Mouse (Mus musculus): ENCODE results near the gene Foxr2. TPM values are rescaled to one million over a fixed set of nuclear protein-coding genes. Genes with fewer than 3 reads are reported as not detected.
A peak's percentile ranks its signal among the peaks of the same experiment; 100 is the strongest.

Gene Foxr2
- 0.29 and 0.38 TPM in 2 replicates for polyA plus RNA-seq (2014; fragmentation: Nextera tagmentation; extraction: Ambion mirVana)

DNA sequence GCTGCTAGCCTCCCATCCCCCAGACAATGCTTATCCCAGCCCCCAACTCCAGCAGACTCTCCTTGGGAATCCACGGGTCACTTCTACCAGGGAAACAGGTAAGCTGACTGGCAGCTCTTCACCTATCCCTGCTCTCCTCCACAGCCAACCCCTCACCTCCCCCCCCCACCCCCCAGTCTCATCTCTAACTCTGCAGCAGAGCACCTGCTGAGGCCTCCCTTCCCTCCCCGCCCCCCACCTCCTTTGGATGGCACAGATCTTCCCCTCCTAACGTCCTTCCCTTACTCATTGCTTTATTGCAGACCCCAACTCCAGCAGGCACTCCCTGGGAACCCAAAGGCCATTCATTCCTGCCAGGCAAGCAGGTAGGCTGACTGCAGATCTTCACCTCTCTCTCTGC lies at the start of gene Foxr2:
Gene Foxr2 (plus strand): TSS at position 301 of the 400 bp plus-strand sequence.
- no peaks in the 10 kb centered on the region for H3K36me3 ChIP-seq (ENCODE audit: control insufficient read depth, insufficient read depth, low read length)
- no peaks in the 10 kb centered on the region for H3K27me3 ChIP-seq (ENCODE audit: control insufficient read depth, insufficient read depth, low read length)
- DNase-seq (ENCODE audit: low spot score, missing footprints) (no peak), ATAC-seq (ENCODE audit: low FRiP score) (no peak)
- H3K9ac ChIP-seq (ENCODE audit: low read length) = no peak within 1 kb of the TSS
- no peaks in the 10 kb centered on the region for H3K4me1 ChIP-seq (ENCODE audit: control insufficient read depth, insufficient read depth, low read length)
- H3K4me2 ChIP-seq = no peak within 1 kb of the TSS
- no peaks in the 10 kb centered on the region for H3K9me3 ChIP-seq (ENCODE audit: control insufficient read depth, low read length)
- no peak within 1 kb of the TSS for H3K27ac ChIP-seq (ENCODE audit: low read depth, low read length)
- WGBS = 0% methylated on average over 3 of the region's 3 CpGs
- H3K4me3 ChIP-seq (ENCODE audit: low read depth, low read length) = no peak within 1 kb of the TSS

DNA sequence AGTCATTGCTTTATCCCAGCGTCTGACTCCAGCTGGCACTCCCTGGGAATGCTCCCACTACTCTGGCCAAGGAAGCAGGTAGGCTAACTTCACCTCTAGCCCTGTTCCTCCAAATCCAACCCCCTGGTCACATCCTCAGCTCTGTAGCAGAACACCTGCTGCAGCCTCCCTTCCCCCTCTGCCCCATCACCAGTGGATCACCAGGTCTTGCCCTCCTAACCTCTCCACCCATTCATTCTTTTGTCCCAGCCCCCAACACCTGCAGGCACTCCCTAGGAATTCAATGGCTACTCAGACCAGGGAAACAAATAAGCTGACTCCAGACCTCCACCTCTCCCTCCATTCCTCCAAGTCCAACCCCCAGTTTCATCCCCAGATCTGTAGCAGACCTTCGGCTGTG lies 427 bp downstream of the Foxr2 start:
- no peaks in the 10 kb centered on the region for H3K9me3 ChIP-seq (ENCODE audit: control insufficient read depth, low read length)
- ATAC-seq (ENCODE audit: low FRiP score) (no peak), DNase-seq (ENCODE audit: low spot score, missing footprints) (no peak)
- H3K4me2 ChIP-seq = no peak overlapping the region
- H3K36me3 ChIP-seq (ENCODE audit: control insufficient read depth, insufficient read depth, low read length) = no peaks in the 10 kb centered on the region
- H3K27ac ChIP-seq (ENCODE audit: low read depth, low read length) = no peak overlapping the region
- H3K4me1 ChIP-seq (ENCODE audit: control insufficient read depth, insufficient read depth, low read length) = no peaks in the 10 kb centered on the region
- H3K4me3 ChIP-seq (ENCODE audit: low read depth, low read length) = no peak overlapping the region
- H3K27me3 ChIP-seq (ENCODE audit: control insufficient read depth, insufficient read depth, low read length) = no peaks in the 10 kb centered on the region
- no peak overlapping the region for H3K9ac ChIP-seq (ENCODE audit: low read length)
- 34% methylated on average over 2 of the region's 2 CpGs for WGBS

DNA sequence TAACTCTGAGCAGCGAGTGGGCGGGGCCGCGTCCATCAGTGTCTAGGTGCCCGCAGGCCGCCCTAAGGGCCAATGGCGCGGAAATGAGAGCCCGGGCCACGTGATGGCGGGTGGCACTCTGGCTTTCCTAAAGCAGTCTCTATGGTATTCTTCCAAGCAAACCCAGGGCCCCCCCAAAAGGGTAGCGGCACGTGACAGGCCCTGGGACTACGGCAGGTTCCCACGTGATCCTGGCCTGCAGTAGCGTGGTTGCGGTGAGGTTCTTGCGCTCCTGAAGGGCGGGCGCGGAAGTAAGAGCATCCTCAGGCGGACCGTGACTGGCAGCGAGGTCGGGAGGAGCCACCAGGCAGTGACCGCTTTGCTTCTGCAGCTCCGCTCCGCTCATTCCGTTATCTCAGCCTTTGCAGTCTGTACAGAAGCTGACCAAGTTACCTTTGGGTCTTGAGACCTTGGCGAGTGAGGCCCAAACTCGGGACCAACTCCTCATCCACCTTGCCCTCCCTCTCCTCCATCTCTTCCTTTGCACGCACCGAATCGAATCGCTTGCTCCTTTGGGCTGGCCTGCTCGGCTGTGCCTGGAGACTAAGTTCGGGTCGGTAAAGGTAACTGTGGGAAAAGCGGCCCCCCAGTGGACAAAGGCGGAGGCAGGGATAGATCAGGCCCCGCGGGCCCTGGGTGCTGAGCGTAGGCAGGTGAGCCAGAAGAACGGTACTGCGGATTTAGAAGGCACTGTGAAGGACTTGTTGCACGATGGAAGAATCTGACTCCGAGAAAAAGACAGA lies 21.3 kb downstream of the Foxr2 start, which contains the start of gene Rragb:
Gene Rragb (plus strand): TSS at position 248 of the 782 bp plus-strand sequence.
- Histone ChIP-seq H3K36me3 (ENCODE audit: control insufficient read depth, insufficient read depth, low read length) (no peaks in the 10 kb centered on the region), H3K4me3 (ENCODE audit: low read depth, low read length) (peak within 1 kb of the TSS; percentile 51), H3K4me1 (ENCODE audit: control insufficient read depth, insufficient read depth, low read length) (no peaks in the 10 kb centered on the region), H3K27me3 (ENCODE audit: control insufficient read depth, insufficient read depth, low read length) (no peaks in the 10 kb centered on the region), H3K27ac (ENCODE audit: low read depth, low read length) (no peak within 1 kb of the TSS), H3K9ac (ENCODE audit: low read length) (peak within 1 kb of the TSS; percentile 64), H3K4me2 (peak within 1 kb of the TSS; percentile 33), H3K9me3 (ENCODE audit: control insufficient read depth, low read length) (no peaks in the 10 kb centered on the region)
- DNase-seq (ENCODE audit: low spot score, missing footprints) (peak; percentile 94), ATAC-seq (ENCODE audit: low FRiP score) (peak; percentile 98)
- 16% methylated on average over 47 of the region's 47 CpGs for WGBS

DNA sequence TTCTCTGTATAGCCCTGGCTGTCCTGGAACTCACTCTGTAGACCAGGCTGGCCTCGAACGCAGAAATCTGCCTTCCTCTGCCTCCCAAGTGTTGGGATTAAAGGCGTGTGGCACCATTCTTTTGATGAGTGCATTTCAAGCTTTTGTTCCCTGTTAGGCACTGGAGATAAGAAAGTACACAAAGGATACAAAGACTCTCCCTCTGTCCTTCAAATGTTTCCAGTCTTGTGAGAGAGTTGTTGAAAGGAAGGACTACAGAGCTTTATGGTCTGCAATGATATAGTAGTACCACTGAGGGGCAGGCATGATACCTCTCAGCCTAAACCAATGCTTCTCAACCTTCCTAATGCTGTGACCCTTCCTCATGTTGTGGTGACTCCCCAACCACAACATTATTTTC lies 24.1 kb downstream of the Foxr2 start:
- Histone ChIP-seq H3K4me3 (ENCODE audit: low read depth, low read length) (no peak overlapping the region), H3K27ac (ENCODE audit: low read depth, low read length) (no peak overlapping the region), H3K4me2 (no peak overlapping the region), H3K4me1 (ENCODE audit: control insufficient read depth, insufficient read depth, low read length) (no peaks in the 10 kb centered on the region), H3K9me3 (ENCODE audit: control insufficient read depth, low read length) (no peaks in the 10 kb centered on the region), H3K9ac (ENCODE audit: low read length) (no peak overlapping the region), H3K36me3 (ENCODE audit: control insufficient read depth, insufficient read depth, low read length) (no peaks in the 10 kb centered on the region), H3K27me3 (ENCODE audit: control insufficient read depth, insufficient read depth, low read length) (no peaks in the 10 kb centered on the region)
- no peak for DNase-seq (ENCODE audit: low spot score, missing footprints)
- 63% methylated on average over 3 of the region's 3 CpGs for WGBS
- ATAC-seq (ENCODE audit: low FRiP score) = no peak

DNA sequence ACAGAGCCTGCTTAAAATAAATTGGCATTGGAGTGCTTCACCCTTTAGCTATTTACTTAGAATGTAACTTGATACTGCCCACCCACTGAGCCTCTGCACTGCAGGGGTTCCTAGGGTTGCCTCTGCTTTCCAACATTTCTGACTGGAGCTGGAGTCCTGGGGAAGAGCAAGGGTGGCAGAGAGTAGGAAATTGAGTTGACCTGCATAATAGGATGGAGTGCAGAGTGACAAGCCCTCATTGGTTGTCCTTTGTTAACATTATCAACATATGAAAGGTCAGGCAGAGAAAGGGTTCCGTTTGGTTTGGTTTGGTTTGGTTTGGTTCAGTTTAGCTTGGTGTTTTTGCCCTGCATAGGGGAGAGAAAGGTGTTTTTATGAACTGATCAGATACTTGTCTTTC lies 33.2 kb downstream of the Foxr2 start:
- no peaks in the 10 kb centered on the region for H3K4me1 ChIP-seq (ENCODE audit: control insufficient read depth, insufficient read depth, low read length)
- H3K27me3 ChIP-seq (ENCODE audit: control insufficient read depth, insufficient read depth, low read length) = no peaks in the 10 kb centered on the region
- WGBS = 8% methylated on average over 1 of the region's 1 CpGs
- no peaks in the 10 kb centered on the region for H3K36me3 ChIP-seq (ENCODE audit: control insufficient read depth, insufficient read depth, low read length)
- DNase-seq (ENCODE audit: low spot score, missing footprints) = no peak
- H3K4me2 ChIP-seq = no peak overlapping the region
- H3K27ac ChIP-seq (ENCODE audit: low read depth, low read length) = no peak overlapping the region
- ATAC-seq (ENCODE audit: low FRiP score) = no peak
- H3K4me3 ChIP-seq (ENCODE audit: low read depth, low read length) = no peak overlapping the region
- H3K9me3 ChIP-seq (ENCODE audit: control insufficient read depth, low read length) = no peaks in the 10 kb centered on the region
- H3K9ac ChIP-seq (ENCODE audit: low read length) = no peak overlapping the region

DNA sequence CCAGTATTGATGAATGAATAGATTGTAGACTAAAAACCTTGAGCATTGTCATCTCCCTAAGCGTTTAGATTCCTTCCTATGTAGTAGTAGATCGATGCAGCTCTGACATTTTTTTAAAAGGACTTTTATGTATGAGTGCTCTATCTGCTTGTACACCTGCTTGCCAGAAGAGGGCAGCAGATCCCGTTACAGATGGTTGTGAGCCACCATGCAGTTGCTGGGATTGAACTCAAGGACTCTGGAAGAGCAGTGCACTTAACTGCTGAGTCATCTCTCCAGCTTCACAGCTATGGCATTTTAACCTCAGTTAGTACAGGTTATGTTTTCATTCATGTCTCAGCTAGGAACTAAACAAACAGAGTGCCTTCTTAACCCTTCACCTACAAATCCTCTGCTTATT lies 36.7 kb downstream of the Foxr2 start:
- ATAC-seq (ENCODE audit: low FRiP score) (no peak), DNase-seq (ENCODE audit: low spot score, missing footprints) (no peak)
- no peak overlapping the region for H3K27ac ChIP-seq (ENCODE audit: low read depth, low read length)
- no peak overlapping the region for H3K9ac ChIP-seq (ENCODE audit: low read length)
- no peaks in the 10 kb centered on the region for H3K27me3 ChIP-seq (ENCODE audit: control insufficient read depth, insufficient read depth, low read length)
- no peak overlapping the region for H3K4me2 ChIP-seq
- no peak overlapping the region for H3K4me3 ChIP-seq (ENCODE audit: low read depth, low read length)
- no peaks in the 10 kb centered on the region for H3K9me3 ChIP-seq (ENCODE audit: control insufficient read depth, low read length)
- H3K36me3 ChIP-seq (ENCODE audit: control insufficient read depth, insufficient read depth, low read length) = no peaks in the 10 kb centered on the region
- 55% methylated on average over 3 of the region's 3 CpGs for WGBS
- H3K4me1 ChIP-seq (ENCODE audit: control insufficient read depth, insufficient read depth, low read length) = no peaks in the 10 kb centered on the region

DNA sequence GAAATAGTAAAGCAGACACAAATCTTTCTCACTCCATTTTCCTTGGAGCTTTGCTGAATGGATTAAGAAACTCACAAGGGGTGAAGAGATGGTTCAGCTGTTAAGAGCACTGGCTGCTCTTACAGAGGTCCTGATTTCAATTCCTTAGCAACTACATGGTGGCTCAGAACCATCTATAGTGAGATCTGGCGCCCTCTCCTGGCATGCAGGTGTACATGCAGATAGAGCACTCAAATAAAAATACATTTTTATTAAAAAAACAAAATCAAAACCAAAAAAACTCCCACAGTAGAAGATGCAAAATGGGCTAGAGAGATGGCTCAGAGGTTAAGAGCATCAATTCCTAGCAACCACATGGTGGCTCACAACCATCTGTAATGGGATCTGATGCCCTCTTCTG lies 56.2 kb downstream of the Foxr2 start:
- no peak overlapping the region for H3K9ac ChIP-seq (ENCODE audit: low read length)
- H3K9me3 ChIP-seq (ENCODE audit: control insufficient read depth, low read length) = no peaks in the 10 kb centered on the region
- DNase-seq (ENCODE audit: low spot score, missing footprints) = no peak
- no peaks in the 10 kb centered on the region for H3K27me3 ChIP-seq (ENCODE audit: control insufficient read depth, insufficient read depth, low read length)
- no peak overlapping the region for H3K27ac ChIP-seq (ENCODE audit: low read depth, low read length)
- H3K4me1 ChIP-seq (ENCODE audit: control insufficient read depth, insufficient read depth, low read length) = no peaks in the 10 kb centered on the region
- no peak overlapping the region for H3K4me2 ChIP-seq
- ATAC-seq (ENCODE audit: low FRiP score) = no peak
- H3K36me3 ChIP-seq (ENCODE audit: control insufficient read depth, insufficient read depth, low read length) = no peaks in the 10 kb centered on the region
- no peak overlapping the region for H3K4me3 ChIP-seq (ENCODE audit: low read depth, low read length)
- whole genome bisulfite sequencing = 12% methylated on average over 1 of the region's 1 CpGs

DNA sequence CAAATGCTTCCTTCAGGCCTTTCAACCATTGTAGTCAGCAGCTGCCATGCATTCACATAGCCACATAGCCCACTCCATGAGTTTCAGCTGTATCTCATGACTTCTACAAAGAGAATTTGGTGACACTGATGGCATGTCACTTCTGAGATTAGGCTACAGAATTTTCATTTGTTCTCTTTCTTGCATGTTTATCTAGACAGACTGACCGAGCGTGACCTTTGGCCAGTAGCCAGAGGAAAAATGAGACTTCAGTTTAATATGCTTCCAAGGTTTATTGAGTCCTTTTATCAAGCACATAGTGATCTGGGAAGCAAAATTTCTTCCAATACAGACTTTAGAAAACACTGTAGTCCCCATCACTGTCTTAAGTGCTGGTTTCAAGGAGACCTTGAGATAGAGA lies 63.6 kb downstream of the Foxr2 start:
- no peaks in the 10 kb centered on the region for H3K4me1 ChIP-seq (ENCODE audit: control insufficient read depth, insufficient read depth, low read length)
- H3K27ac ChIP-seq (ENCODE audit: low read depth, low read length) = no peak overlapping the region
- H3K4me3 ChIP-seq (ENCODE audit: low read depth, low read length) = no peak overlapping the region
- no peak overlapping the region for H3K9ac ChIP-seq (ENCODE audit: low read length)
- ATAC-seq (ENCODE audit: low FRiP score) (no peak), DNase-seq (ENCODE audit: low spot score, missing footprints) (no peak)
- H3K27me3 ChIP-seq (ENCODE audit: control insufficient read depth, insufficient read depth, low read length) = no peaks in the 10 kb centered on the region
- H3K4me2 ChIP-seq = no peak overlapping the region
- no peaks in the 10 kb centered on the region for H3K9me3 ChIP-seq (ENCODE audit: control insufficient read depth, low read length)
- no peaks in the 10 kb centered on the region for H3K36me3 ChIP-seq (ENCODE audit: control insufficient read depth, insufficient read depth, low read length)
- 85% methylated on average over 2 of the region's 2 CpGs for WGBS

All from midbrain, embryonic 11.5 days (tissue).